Comparison of ENCODE assay signal across 27 mouse cellular contexts in the genomic region with DNA sequence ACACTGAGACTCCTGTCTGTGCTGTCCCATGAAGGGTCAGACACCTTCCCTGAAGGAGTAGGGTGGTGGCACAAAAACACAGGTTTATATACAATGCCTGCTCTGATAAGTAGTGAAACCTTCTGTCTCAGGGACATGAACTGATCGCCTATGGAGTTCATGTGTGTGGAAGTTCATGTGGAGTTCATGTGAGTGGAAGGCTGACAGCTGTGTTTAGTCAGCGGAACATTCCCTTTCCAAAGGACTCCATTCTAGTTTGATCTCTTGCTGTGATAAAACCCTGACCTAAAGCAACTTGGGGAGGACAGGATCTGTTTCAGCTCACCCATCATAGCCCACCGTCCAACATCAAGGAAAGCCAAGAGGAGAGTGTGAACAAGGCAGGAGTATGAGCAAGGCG. TPM values are rescaled to one million over a fixed set of nuclear protein-coding genes. Genes with fewer than 3 reads are reported as not detected.
"Had no signal": no experiment of that assay in that cellular context is flagged by ENCODE, and none has a peak within 500 bp of the region (broad histone marks: within the 10 kb centered on the region; RNA-seq: fewer than 3 reads in every experiment).

No protein-coding gene starts in this region.

- H3K9ac ChIP-seq: liver, embryonic 15.5 days; liver, postnatal 0 days; midbrain, embryonic 12.5 days; neural tube, embryonic 13.5 days; neural tube, embryonic 15.5 days had no signal

- H3K4me3 ChIP-seq: liver, embryonic 15.5 days; midbrain, embryonic 10.5 days; midbrain, embryonic 12.5 days; myocyte; neural tube, embryonic 13.5 days; neural tube, embryonic 15.5 days had no signal

- H3K27me3 ChIP-seq: liver, embryonic 15.5 days; midbrain, embryonic 12.5 days; neural tube, embryonic 13.5 days; neural tube, embryonic 15.5 days had no signal

- H3K4me1 ChIP-seq: liver, embryonic 15.5 days; midbrain, embryonic 10.5 days; midbrain, embryonic 12.5 days; neural tube, embryonic 13.5 days; neural tube, embryonic 15.5 days had no signal

- H3K4me2 ChIP-seq: liver, embryonic 15.5 days; midbrain, embryonic 12.5 days; neural tube, embryonic 13.5 days; neural tube, embryonic 15.5 days had no signal

- H3K27ac ChIP-seq: liver, embryonic 15.5 days; macrophage; midbrain, embryonic 10.5 days; midbrain, embryonic 12.5 days; neural tube, embryonic 13.5 days; neural tube, embryonic 15.5 days had no signal

- ATAC-seq: liver, postnatal 0 days; midbrain, embryonic 16.5 days had no signal

- DNase-seq: liver, postnatal 0 days; lung, adult 2 months; lung, postnatal 14 days; lung, postnatal 36 days; midbrain, embryonic 14.5 days; retina, postnatal 1 day; right cerebral cortex, adult 18-20 months; right cerebral cortex, postnatal 25 days; right cerebral cortex, postnatal 4 days; spleen, adult 18-20 months; thymus, adult 18-20 months; thymus, postnatal 14 days; thymus, postnatal 36 days had no signal

- H3K36me3 ChIP-seq: liver, embryonic 15.5 days; midbrain, embryonic 10.5 days; midbrain, embryonic 12.5 days; neural tube, embryonic 13.5 days; neural tube, embryonic 15.5 days had no signal

- H3K9me3 ChIP-seq: liver, embryonic 15.5 days; neural tube, embryonic 15.5 days had no signal

RNA-seq across cellular contexts. Expression of gene Tuba3b, which starts 21.1 kb away (rescaled TPM):
- total RNA-seq: megakaryocyte progenitor cell, adult 5-6 weeks had no signal
- polyA plus RNA-seq: liver, postnatal 0 days; lung, embryonic 16.5 days; macrophage; midbrain, embryonic 10.5 days; midbrain, embryonic 12.5 days; midbrain, embryonic 14.5 days; midbrain, embryonic 16.5 days; myocyte; neural tube, embryonic 11.5 days; neural tube, embryonic 13.5 days; neural tube, embryonic 15.5 days; small intestine, adult 2 months; stomach, embryonic 14.5 days; stomach, embryonic 16.5 days had no signal

RNA-seq across cellular contexts. Expression of gene Lmntd1, which starts 22.6 kb away (rescaled TPM):
- total RNA-seq: megakaryocyte progenitor cell, adult 5-6 weeks had no signal
- polyA plus RNA-seq: liver, embryonic 15.5 days; liver, postnatal 0 days; macrophage; myocyte; small intestine, adult 2 months had no signal
